Mouse (Mus musculus) testis, adult 2 months (tissue): ENCODE results near the gene Erp27.

Experiments
- CTCF ChIP-seq: fragments of 200-500 bp; IDR thresholded peaks from 2 replicates; pipeline ENCODE4 v1.5.1; 2012; ENCODE audit warnings: low read depth, mild to moderate bottlenecking, inconsistent platforms, low read length, moderate library complexity; ENCODE audit not compliant: control insufficient read depth, insufficient read depth, insufficient replicate concordance
- POLR2A ChIP-seq: fragments of 200-500 bp; IDR thresholded peaks from 2 replicates; pipeline ENCODE4 v1.6.1; 2012; ENCODE audit warnings: low read depth, mild to moderate bottlenecking, inconsistent platforms, low read length, moderate library complexity; ENCODE audit not compliant: control insufficient read depth

GRCm38 (mm10) chr6:136946241-136946640 lies 24.3 kb upstream of the Erp27 start:
- no peak for TF ChIP-seq CTCF
- TF ChIP-seq POLR2A, result no peak
